Mouse (Mus musculus): ENCODE measurements around the gene Adam12. TPM values are rescaled to one million over a fixed set of nuclear protein-coding genes. Genes with fewer than 3 reads are reported as not detected.

Adam12 gene
- polyA plus RNA-seq, 2 experiments from 2014 or later = 1.2 to 2.2 TPM

GRCm38 (mm10) chr7:134079980-134080725 is 151.8 kb downstream of the Adam12 start:
- no peak for ATAC-seq

- no peak for ATAC-seq
Observed at GRCm38 (mm10) chr7:134077684-134078083, 154.3 kb downstream of the Adam12 start.

GRCm38 (mm10) chr7:134073011-134073410 is 158.9 kb downstream of the Adam12 start:
- no peak for ATAC-seq

- no peak for ATAC-seq
Observed at GRCm38 (mm10) chr7:134071153-134071885, 160.6 kb downstream of the Adam12 start.

- ATAC-seq = no peak
Observed at GRCm38 (mm10) chr7:134062629-134063028, 169.3 kb downstream of the Adam12 start.

- no peak for ATAC-seq
Observed at GRCm38 (mm10) chr7:134052486-134052885, 179.5 kb downstream of the Adam12 start.

GRCm38 (mm10) chr7:134050371-134050770 is 181.6 kb downstream of the Adam12 start:
- no peak for ATAC-seq

GRCm38 (mm10) chr7:134046376-134046775 is 185.6 kb downstream of the Adam12 start:
- no peak for ATAC-seq

GRCm38 (mm10) chr7:134043576-134043975 is 188.4 kb downstream of the Adam12 start:
- ATAC-seq = no peak

- ATAC-seq = no peak
Observed at GRCm38 (mm10) chr7:134042614-134043013, 189.3 kb downstream of the Adam12 start.

- no peak for ATAC-seq
Observed at GRCm38 (mm10) chr7:134033939-134034338, 198.0 kb downstream of the Adam12 start.

GRCm38 (mm10) chr7:134032959-134033366 is 199.0 kb downstream of the Adam12 start:
- ATAC-seq = no peak

GRCm38 (mm10) chr7:134031787-134032186 is 200.2 kb downstream of the Adam12 start:
- no peak for ATAC-seq

- no peak for ATAC-seq
Observed at GRCm38 (mm10) chr7:134031256-134031655, 200.7 kb downstream of the Adam12 start.

- ATAC-seq = no peak
Observed at GRCm38 (mm10) chr7:134028281-134028830, 203.6 kb downstream of the Adam12 start.

- ATAC-seq = no peak
Observed at GRCm38 (mm10) chr7:134027020-134027415, 204.9 kb downstream of the Adam12 start.

- no peak for ATAC-seq
Observed at GRCm38 (mm10) chr7:134026200-134027019, 205.5 kb downstream of the Adam12 start.

- no peak for ATAC-seq
Observed at GRCm38 (mm10) chr7:134022157-134022885, 209.6 kb downstream of the Adam12 start.

- ATAC-seq = no peak
Observed at GRCm38 (mm10) chr7:134015226-134015625, 216.7 kb downstream of the Adam12 start.

- ATAC-seq = no peak
Observed at GRCm38 (mm10) chr7:134014733-134015132, 217.2 kb downstream of the Adam12 start.

GRCm38 (mm10) chr7:134009157-134009556 is 222.8 kb downstream of the Adam12 start:
- ATAC-seq = no peak

GRCm38 (mm10) chr7:134007942-134008361 is 224.0 kb downstream of the Adam12 start:
- no peak for ATAC-seq
